Mouse (Mus musculus): ENCODE results near the gene Tmem222. TPM values are rescaled to one million over a fixed set of nuclear protein-coding genes. Genes with fewer than 3 reads are reported as not detected.

The Tmem222 gene
- polyA plus RNA-seq, 1 experiment from 2014 or later, result 70.9 TPM

- Histone ChIP-seq H3K36me3 (replicated peaks) (peaks cover 42% of the 10 kb centered on the region), H3K4me3 (replicated peaks) (no peak overlapping the region), H3K4me1 (no peaks in the 10 kb centered on the region), H3K9ac (no peak overlapping the region), H3K9me3 (no peaks in the 10 kb centered on the region), H3K4me2 (no peak overlapping the region), H3K27me3 (peaks cover 8% of the 10 kb centered on the region), H3K27ac (no peak overlapping the region)
- no peak for ATAC-seq (ENCODE audit: low FRiP score)
- WGBS, result 75% methylated on average over 7 of the region's 7 CpGs
Observed at GRCm38 (mm10) chr4:133262375-133262765, 15.2 kb downstream of the Tmem222 start.

DNA sequence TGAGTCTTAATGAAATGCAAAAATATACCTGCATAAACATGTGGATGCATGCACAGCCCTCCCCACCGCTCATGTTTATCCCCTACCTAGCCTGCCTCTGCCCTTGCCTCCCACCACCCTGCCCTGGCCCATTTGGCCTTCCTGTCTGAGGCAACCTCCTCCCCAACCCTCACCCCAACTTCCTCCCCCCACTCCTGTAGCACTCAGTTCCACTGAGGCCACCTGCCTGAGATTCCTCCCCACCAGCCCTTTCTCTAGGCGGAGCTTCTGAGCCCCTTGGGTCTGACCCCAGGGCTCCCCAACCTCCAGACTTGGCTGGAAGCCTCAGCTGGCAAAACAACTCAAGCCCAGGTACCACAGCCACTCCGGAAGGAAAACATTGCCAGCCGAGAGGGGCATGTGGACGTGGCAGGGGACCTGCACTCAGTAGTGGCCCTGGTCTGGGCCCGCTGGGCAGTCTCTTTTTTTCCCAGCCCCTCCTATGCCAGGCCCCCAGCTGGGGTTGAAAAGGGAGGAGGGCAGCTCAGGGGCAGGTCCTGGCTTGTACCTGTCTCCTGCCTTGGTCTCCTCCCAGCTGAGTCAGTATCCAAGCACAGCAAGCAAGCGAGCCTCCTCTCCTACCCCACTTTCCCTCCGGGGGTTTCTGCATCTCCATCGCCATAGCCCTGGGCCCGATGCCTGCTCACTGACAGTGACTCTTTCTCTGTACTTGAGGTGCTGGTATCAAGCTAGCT, 15.8 kb downstream of the Tmem222 start:
- 50% methylated on average over 10 of the region's 10 CpGs for WGBS
- Histone ChIP-seq H3K4me3 (replicated peaks) (no peak overlapping the region), H3K27ac (no peak overlapping the region), H3K27me3 (peaks cover 13% of the 10 kb centered on the region), H3K9ac (no peak overlapping the region), H3K9me3 (no peaks in the 10 kb centered on the region), H3K36me3 (replicated peaks) (peaks cover 37% of the 10 kb centered on the region), H3K4me2 (no peak overlapping the region), H3K4me1 (peaks cover 2% of the 10 kb centered on the region; the same call in 1 of the 2 replicates)
- no peak for ATAC-seq (ENCODE audit: low FRiP score)

DNA sequence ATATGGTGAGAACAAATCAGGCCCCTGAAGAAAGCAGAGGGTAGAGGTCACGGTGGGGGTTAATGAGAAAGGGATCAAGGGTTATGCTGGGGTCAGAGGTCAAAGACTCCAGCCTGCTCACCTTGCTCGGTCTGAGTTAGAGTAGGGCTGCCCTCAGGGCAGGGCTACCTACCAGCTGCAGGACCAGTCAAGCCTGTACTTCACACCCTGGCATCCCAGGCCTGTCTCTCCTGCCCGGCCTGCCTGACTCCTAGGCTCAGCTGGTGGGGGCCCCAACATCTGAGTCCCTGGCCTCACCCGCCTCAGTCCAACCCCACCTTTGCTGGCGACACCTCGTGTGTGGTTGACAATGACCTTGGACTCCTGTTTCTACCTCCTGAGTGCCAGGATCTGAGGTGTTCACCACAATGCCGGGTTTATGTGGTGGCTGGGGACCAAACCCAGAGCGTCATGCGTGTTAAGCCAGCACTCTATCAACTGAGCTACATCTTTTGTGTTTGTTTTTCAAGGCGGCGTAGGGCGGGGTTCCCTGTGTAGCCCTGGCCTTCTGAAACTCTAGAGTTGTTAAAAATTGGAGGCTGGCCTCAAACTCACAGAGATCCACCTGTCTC, 19.7 kb downstream of the Tmem222 start:
- Histone ChIP-seq H3K36me3 (replicated peaks) (no peaks in the 10 kb centered on the region), H3K27me3 (peaks cover 48% of the 10 kb centered on the region), H3K9ac (no peak overlapping the region), H3K4me2 (no peak overlapping the region), H3K9me3 (no peaks in the 10 kb centered on the region), H3K27ac (no peak overlapping the region), H3K4me3 (replicated peaks) (no peak overlapping the region), H3K4me1 (peaks cover 4% of the 10 kb centered on the region; the same call in 1 of the 2 replicates)
- no peak for ATAC-seq (ENCODE audit: low FRiP score)
- WGBS, result 85% methylated on average over 12 of the region's 12 CpGs

DNA sequence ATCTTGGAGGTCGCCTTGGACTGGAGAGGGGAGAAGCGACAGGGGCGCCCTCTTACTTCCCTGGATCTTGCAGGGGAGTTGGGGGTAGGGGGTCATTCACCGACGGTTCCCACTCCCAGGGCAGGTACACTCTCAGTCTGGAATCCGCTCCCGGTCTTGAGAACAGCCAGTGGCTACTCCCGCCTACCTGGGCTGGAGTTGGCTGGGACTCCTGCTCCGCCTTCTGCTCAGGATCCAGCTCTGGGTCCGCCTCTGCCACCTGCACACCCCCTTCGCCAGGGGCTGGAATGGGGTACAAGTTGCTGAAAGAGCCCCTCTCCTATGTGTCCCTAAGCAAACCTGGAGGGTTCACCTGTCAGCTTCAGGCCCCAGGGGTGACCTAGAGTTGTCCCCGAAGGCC, 20.4 kb downstream of the Tmem222 start:
- peaks cover 55% of the 10 kb centered on the region for H3K27me3 ChIP-seq
- H3K9me3 ChIP-seq, result no peaks in the 10 kb centered on the region
- H3K4me2 ChIP-seq, result no peak overlapping the region
- no peak overlapping the region for H3K27ac ChIP-seq
- ATAC-seq (ENCODE audit: low FRiP score), result no peak
- 36% methylated on average over 12 of the region's 12 CpGs for WGBS
- no peak overlapping the region for H3K9ac ChIP-seq
- no peak overlapping the region for H3K4me3 ChIP-seq (replicated peaks)
- H3K4me1 ChIP-seq, result peaks cover 4% of the 10 kb centered on the region; the same call in 1 of the 2 replicates
- no peaks in the 10 kb centered on the region for H3K36me3 ChIP-seq (replicated peaks)

DNA sequence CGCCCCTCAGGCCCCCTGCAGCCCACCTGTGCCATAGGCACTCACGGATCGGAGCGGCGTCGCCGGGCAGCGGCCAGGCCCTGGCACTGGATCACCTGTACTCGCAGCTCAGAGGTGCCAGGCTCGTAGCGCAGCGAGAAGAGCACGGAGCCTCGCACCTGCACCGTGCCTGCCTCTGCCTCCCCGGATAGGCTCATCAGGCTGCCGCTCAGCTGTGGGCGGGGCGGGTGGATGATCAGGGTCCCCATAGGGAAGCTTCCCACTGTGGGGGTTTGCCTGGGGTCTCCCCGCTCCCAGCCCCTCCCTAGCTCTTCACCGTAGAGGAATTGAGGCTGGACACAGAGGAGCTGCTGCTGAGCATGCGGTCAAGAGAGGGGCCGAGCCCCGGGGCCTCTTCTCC, 20.8 kb downstream of the Tmem222 start:
- H3K27ac ChIP-seq, result no peak overlapping the region
- H3K4me3 ChIP-seq (replicated peaks), result no peak overlapping the region
- no peak overlapping the region for H3K9ac ChIP-seq
- H3K4me2 ChIP-seq, result no peak overlapping the region
- H3K9me3 ChIP-seq, result no peaks in the 10 kb centered on the region
- H3K36me3 ChIP-seq (replicated peaks), result no peaks in the 10 kb centered on the region
- WGBS, result 12% methylated on average over 24 of the region's 24 CpGs
- H3K4me1 ChIP-seq, result peaks cover 4% of the 10 kb centered on the region; the same call in 1 of the 2 replicates
- no peak for ATAC-seq (ENCODE audit: low FRiP score)
- peaks cover 59% of the 10 kb centered on the region for H3K27me3 ChIP-seq

DNA sequence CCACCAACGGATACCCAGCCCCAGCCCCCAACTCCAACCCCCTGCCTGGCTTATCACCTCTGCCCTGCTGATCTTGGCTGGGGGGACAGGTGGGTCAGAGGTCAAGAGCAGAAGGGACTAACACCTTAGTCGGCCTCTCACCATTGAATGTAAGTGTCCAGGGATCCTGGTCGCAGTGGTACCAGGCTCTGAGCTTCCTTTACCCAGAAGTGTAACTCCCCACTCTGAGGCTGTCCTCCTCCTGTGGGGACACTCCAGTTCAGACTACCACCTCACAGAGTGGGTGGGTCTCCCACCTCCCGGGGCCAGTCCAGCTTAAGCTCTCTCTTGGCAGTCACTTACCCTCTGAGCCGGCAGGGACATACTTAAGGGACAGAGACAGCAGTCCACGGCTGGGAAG, 22.2 kb downstream of the Tmem222 start:
- Histone ChIP-seq H3K27me3 (peaks cover 73% of the 10 kb centered on the region), H3K4me3 (replicated peaks) (no peak overlapping the region), H3K9me3 (no peaks in the 10 kb centered on the region), H3K27ac (no peak overlapping the region), H3K4me2 (no peak overlapping the region), H3K4me1 (peaks cover 16% of the 10 kb centered on the region), H3K9ac (no peak overlapping the region), H3K36me3 (replicated peaks) (no peaks in the 10 kb centered on the region)
- ATAC-seq (ENCODE audit: low FRiP score), result no peak
- WGBS, result 69% methylated on average over 6 of the region's 6 CpGs

- H3K27ac ChIP-seq, result no peak overlapping the region
- H3K9me3 ChIP-seq, result no peaks in the 10 kb centered on the region
- no peak overlapping the region for H3K9ac ChIP-seq
- peaks cover 16% of the 10 kb centered on the region for H3K4me1 ChIP-seq
- no peak overlapping the region for H3K4me2 ChIP-seq
- H3K27me3 ChIP-seq, result peaks cover 91% of the 10 kb centered on the region
- ATAC-seq (ENCODE audit: low FRiP score), result no peak
- H3K36me3 ChIP-seq (replicated peaks), result no peaks in the 10 kb centered on the region
- no peak overlapping the region for H3K4me3 ChIP-seq (replicated peaks)
- WGBS, result 88% methylated on average over 12 of the region's 12 CpGs
Observed at GRCm38 (mm10) chr4:133253412-133253811, 24.2 kb downstream of the Tmem222 start.

DNA sequence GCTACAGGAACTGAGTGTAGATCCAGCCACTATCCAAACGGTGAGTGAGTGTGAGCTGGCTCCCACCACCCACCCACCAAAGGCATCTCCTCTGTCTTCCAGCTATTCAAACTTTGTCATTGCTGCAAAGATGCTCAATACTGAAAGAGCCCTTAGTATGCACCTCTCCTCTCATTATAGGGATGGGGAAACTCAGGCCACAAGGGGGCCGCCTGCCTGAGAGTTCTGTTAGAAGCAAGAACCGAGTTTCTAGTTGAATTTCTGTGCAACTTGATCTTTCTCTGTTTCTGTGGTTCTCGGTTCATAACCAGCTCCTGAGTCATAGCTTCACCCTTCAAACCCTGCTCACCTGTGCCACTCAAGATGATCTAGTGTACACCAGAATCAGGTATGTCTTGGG, 25.5 kb downstream of the Tmem222 start:
- H3K4me1 ChIP-seq, result peaks cover 16% of the 10 kb centered on the region
- H3K9ac ChIP-seq, result no peak overlapping the region
- WGBS, result 36% methylated on average over 4 of the region's 4 CpGs
- ATAC-seq (ENCODE audit: low FRiP score), result no peak
- peaks cover 94% of the 10 kb centered on the region for H3K27me3 ChIP-seq
- H3K27ac ChIP-seq, result no peak overlapping the region
- H3K9me3 ChIP-seq, result no peaks in the 10 kb centered on the region
- H3K36me3 ChIP-seq (replicated peaks), result no peaks in the 10 kb centered on the region
- H3K4me3 ChIP-seq (replicated peaks), result no peak overlapping the region
- no peak overlapping the region for H3K4me2 ChIP-seq

DNA sequence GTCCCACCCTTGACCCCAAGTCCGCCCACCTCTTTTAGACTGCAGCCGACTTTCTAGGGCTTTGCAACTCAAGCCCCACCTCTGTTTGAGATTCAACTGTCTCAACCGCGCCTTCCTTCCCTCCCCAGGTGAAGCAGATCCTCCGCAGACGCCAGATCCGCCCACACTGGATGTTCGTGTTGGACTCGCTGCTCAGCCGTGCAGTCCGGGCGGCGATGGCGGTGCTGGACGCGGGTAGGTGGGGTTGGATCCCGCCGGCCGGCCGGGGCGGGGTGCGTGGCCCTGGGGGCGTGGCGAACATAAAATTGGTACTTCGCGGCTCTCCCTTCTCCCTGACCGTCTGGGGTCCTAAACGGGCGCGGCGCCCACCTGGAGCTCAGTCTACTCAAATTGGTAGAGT, 26.4 kb downstream of the Tmem222 start:
- no peaks in the 10 kb centered on the region for H3K9me3 ChIP-seq
- no peak overlapping the region for H3K27ac ChIP-seq
- peak overlapping the region; percentile 62 for H3K4me2 ChIP-seq
- H3K36me3 ChIP-seq (replicated peaks), result no peaks in the 10 kb centered on the region
- H3K27me3 ChIP-seq, result peaks cover 94% of the 10 kb centered on the region
- WGBS, result under 1% methylated on average over 28 of the region's 31 CpGs
- ATAC-seq (ENCODE audit: low FRiP score), result no peak
- H3K9ac ChIP-seq, result peak overlapping the region; percentile 49
- peaks cover 12% of the 10 kb centered on the region for H3K4me1 ChIP-seq
- H3K4me3 ChIP-seq (replicated peaks), result peak overlapping the region; percentile 38

- Histone ChIP-seq H3K9me3 (no peaks in the 10 kb centered on the region), H3K9ac (peak overlapping the region; percentile 49), H3K36me3 (replicated peaks) (no peaks in the 10 kb centered on the region), H3K27ac (no peak overlapping the region), H3K4me2 (peak overlapping the region; percentile 62), H3K27me3 (peaks cover 94% of the 10 kb centered on the region), H3K4me3 (replicated peaks) (peak overlapping the region; percentile 38), H3K4me1 (peaks cover 12% of the 10 kb centered on the region)
- no peak for ATAC-seq (ENCODE audit: low FRiP score)
- WGBS, result 3% methylated on average over 22 of the region's 22 CpGs
Observed at GRCm38 (mm10) chr4:133250609-133251008, 27.0 kb downstream of the Tmem222 start.

- Histone ChIP-seq H3K27me3 (peaks cover 95% of the 10 kb centered on the region), H3K36me3 (replicated peaks) (no peaks in the 10 kb centered on the region), H3K4me3 (replicated peaks) (no peak overlapping the region), H3K9ac (no peak overlapping the region), H3K27ac (no peak overlapping the region), H3K4me1 (peaks cover 12% of the 10 kb centered on the region), H3K9me3 (no peaks in the 10 kb centered on the region), H3K4me2 (no peak overlapping the region)
- WGBS, result 79% methylated on average over 13 of the region's 13 CpGs
- ATAC-seq (ENCODE audit: low FRiP score), result no peak
Observed at GRCm38 (mm10) chr4:133247806-133248449, 29.7 kb downstream of the Tmem222 start.

DNA sequence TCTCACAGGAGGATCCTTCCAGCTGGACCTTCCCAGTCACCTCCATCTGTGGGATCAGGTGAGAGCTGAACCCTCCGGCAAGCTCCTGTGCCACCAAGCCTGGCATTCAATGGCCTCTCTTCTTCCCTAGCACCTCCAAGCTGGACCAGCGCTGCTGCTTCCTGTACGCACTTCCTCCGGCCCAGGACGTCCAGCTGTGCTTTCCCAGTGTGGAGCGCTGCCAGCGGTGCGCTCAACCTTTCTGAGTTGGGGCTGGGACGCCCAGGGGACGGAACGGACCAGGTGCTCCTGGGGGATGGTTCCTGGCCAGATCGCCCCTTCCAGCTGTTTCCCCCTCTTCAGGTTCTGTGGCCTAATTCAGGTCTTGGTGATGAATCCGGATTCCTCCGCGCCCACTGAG, 30.5 kb downstream of the Tmem222 start:
- Histone ChIP-seq H3K36me3 (replicated peaks) (no peaks in the 10 kb centered on the region), H3K9ac (no peak overlapping the region), H3K9me3 (no peaks in the 10 kb centered on the region), H3K4me2 (no peak overlapping the region), H3K4me1 (peaks cover 12% of the 10 kb centered on the region), H3K4me3 (replicated peaks) (no peak overlapping the region), H3K27me3 (peaks cover 95% of the 10 kb centered on the region), H3K27ac (no peak overlapping the region)
- 23% methylated on average over 15 of the region's 15 CpGs for WGBS
- no peak for ATAC-seq (ENCODE audit: low FRiP score)

Data from forebrain, embryonic 12.5 days (tissue).